Mouse (Mus musculus): ENCODE measurements around the gene Oasl2. TPM values are rescaled to one million over a fixed set of nuclear protein-coding genes. Genes with fewer than 3 reads are reported as not detected.

The Oasl2 gene
- polyA plus RNA-seq, 1 experiment from 2014 or later: 3.2 TPM

- Histone ChIP-seq H3K36me3 (ENCODE audit: control insufficient read depth, insufficient read depth, low read length) (peaks cover 30% of the 10 kb centered on the region), H3K27ac (ENCODE audit: low read depth, low read length) (no peak overlapping the region), H3K4me2 (ENCODE audit: low read depth, low read length) (no peak overlapping the region), H3K4me1 (ENCODE audit: control insufficient read depth, insufficient read depth, low read length) (peaks cover 8% of the 10 kb centered on the region; the same call in 1 of the 2 replicates), H3K9me3 (ENCODE audit: control insufficient read depth, low read length) (no peaks in the 10 kb centered on the region), H3K9ac (replicated peaks; ENCODE audit: low read depth, low read length) (no peak overlapping the region), H3K4me3 (ENCODE audit: low read depth, low read length) (no peak overlapping the region), H3K27me3 (ENCODE audit: control insufficient read depth, insufficient read depth, low read length) (no peaks in the 10 kb centered on the region)
- no peak for ATAC-seq (ENCODE audit: low read depth)
- WGBS: 94% methylated on average over 10 of the region's 10 CpGs
Observed at GRCm38 (mm10) chr5:114945072-114945471, 48.3 kb downstream of the Oasl2 start.

- Histone ChIP-seq H3K9me3 (ENCODE audit: control insufficient read depth, low read length) (no peaks in the 10 kb centered on the region), H3K9ac (replicated peaks; ENCODE audit: low read depth, low read length) (no peak overlapping the region), H3K4me3 (ENCODE audit: low read depth, low read length) (no peak overlapping the region), H3K27ac (ENCODE audit: low read depth, low read length) (no peak overlapping the region), H3K27me3 (ENCODE audit: control insufficient read depth, insufficient read depth, low read length) (no peaks in the 10 kb centered on the region), H3K4me1 (ENCODE audit: control insufficient read depth, insufficient read depth, low read length) (no peaks in the 10 kb centered on the region), H3K4me2 (ENCODE audit: low read depth, low read length) (no peak overlapping the region), H3K36me3 (ENCODE audit: control insufficient read depth, insufficient read depth, low read length) (peaks cover 30% of the 10 kb centered on the region)
- WGBS: 42% methylated on average over 6 of the region's 6 CpGs
- no peak for ATAC-seq (ENCODE audit: low read depth)
Observed at GRCm38 (mm10) chr5:114948891-114949290, 52.2 kb downstream of the Oasl2 start.

GRCm38 (mm10) chr5:114949316-114949715 is 52.6 kb downstream of the Oasl2 start:
- WGBS: 49% methylated on average over 5 of the region's 5 CpGs
- Histone ChIP-seq H3K36me3 (ENCODE audit: control insufficient read depth, insufficient read depth, low read length) (peaks cover 30% of the 10 kb centered on the region), H3K4me1 (ENCODE audit: control insufficient read depth, insufficient read depth, low read length) (no peaks in the 10 kb centered on the region), H3K4me3 (ENCODE audit: low read depth, low read length) (no peak overlapping the region), H3K4me2 (ENCODE audit: low read depth, low read length) (no peak overlapping the region), H3K27ac (ENCODE audit: low read depth, low read length) (peak overlapping the region; percentile 28), H3K9me3 (ENCODE audit: control insufficient read depth, low read length) (no peaks in the 10 kb centered on the region), H3K27me3 (ENCODE audit: control insufficient read depth, insufficient read depth, low read length) (no peaks in the 10 kb centered on the region), H3K9ac (replicated peaks; ENCODE audit: low read depth, low read length) (no peak overlapping the region)
- no peak for ATAC-seq (ENCODE audit: low read depth)

GRCm38 (mm10) chr5:114949812-114950211 is 53.1 kb downstream of the Oasl2 start:
- no peaks in the 10 kb centered on the region for H3K27me3 ChIP-seq (ENCODE audit: control insufficient read depth, insufficient read depth, low read length)
- WGBS: 68% methylated on average over 9 of the region's 9 CpGs
- H3K4me1 ChIP-seq (ENCODE audit: control insufficient read depth, insufficient read depth, low read length): no peaks in the 10 kb centered on the region
- H3K9ac ChIP-seq (replicated peaks; ENCODE audit: low read depth, low read length): no peak overlapping the region
- H3K27ac ChIP-seq (ENCODE audit: low read depth, low read length): peak overlapping the region; percentile 28; the same call in 1 of the 2 replicates
- H3K4me2 ChIP-seq (ENCODE audit: low read depth, low read length): no peak overlapping the region
- H3K9me3 ChIP-seq (ENCODE audit: control insufficient read depth, low read length): no peaks in the 10 kb centered on the region
- no peak for ATAC-seq (ENCODE audit: low read depth)
- no peak overlapping the region for H3K4me3 ChIP-seq (ENCODE audit: low read depth, low read length)
- peaks cover 30% of the 10 kb centered on the region for H3K36me3 ChIP-seq (ENCODE audit: control insufficient read depth, insufficient read depth, low read length)

- WGBS: 72% methylated on average over 12 of the region's 12 CpGs
- Histone ChIP-seq H3K4me3 (ENCODE audit: low read depth, low read length) (no peak overlapping the region), H3K9ac (replicated peaks; ENCODE audit: low read depth, low read length) (no peak overlapping the region), H3K9me3 (ENCODE audit: control insufficient read depth, low read length) (no peaks in the 10 kb centered on the region), H3K4me1 (ENCODE audit: control insufficient read depth, insufficient read depth, low read length) (no peaks in the 10 kb centered on the region), H3K27ac (ENCODE audit: low read depth, low read length) (no peak overlapping the region), H3K36me3 (ENCODE audit: control insufficient read depth, insufficient read depth, low read length) (peaks cover 28% of the 10 kb centered on the region), H3K4me2 (ENCODE audit: low read depth, low read length) (no peak overlapping the region), H3K27me3 (ENCODE audit: control insufficient read depth, insufficient read depth, low read length) (no peaks in the 10 kb centered on the region)
- ATAC-seq (ENCODE audit: low read depth): 0 out of 2 replicates have a peak, but pooled peaks have one; percentile 21
Observed at GRCm38 (mm10) chr5:114950669-114951068, 53.9 kb downstream of the Oasl2 start.

GRCm38 (mm10) chr5:114951279-114951880 is 54.6 kb downstream of the Oasl2 start:
- no peaks in the 10 kb centered on the region for H3K9me3 ChIP-seq (ENCODE audit: control insufficient read depth, low read length)
- 82% methylated on average over 21 of the region's 21 CpGs for WGBS
- no peak overlapping the region for H3K4me2 ChIP-seq (ENCODE audit: low read depth, low read length)
- H3K9ac ChIP-seq (replicated peaks; ENCODE audit: low read depth, low read length): no peak overlapping the region
- peaks cover 21% of the 10 kb centered on the region for H3K36me3 ChIP-seq (ENCODE audit: control insufficient read depth, insufficient read depth, low read length)
- no peak overlapping the region for H3K27ac ChIP-seq (ENCODE audit: low read depth, low read length)
- H3K27me3 ChIP-seq (ENCODE audit: control insufficient read depth, insufficient read depth, low read length): no peaks in the 10 kb centered on the region
- no peak overlapping the region for H3K4me3 ChIP-seq (ENCODE audit: low read depth, low read length)
- H3K4me1 ChIP-seq (ENCODE audit: control insufficient read depth, insufficient read depth, low read length): no peaks in the 10 kb centered on the region
- ATAC-seq (ENCODE audit: low read depth): no peak

- no peaks in the 10 kb centered on the region for H3K4me1 ChIP-seq (ENCODE audit: control insufficient read depth, insufficient read depth, low read length)
- H3K4me3 ChIP-seq (ENCODE audit: low read depth, low read length): no peak overlapping the region
- H3K4me2 ChIP-seq (ENCODE audit: low read depth, low read length): no peak overlapping the region
- H3K36me3 ChIP-seq (ENCODE audit: control insufficient read depth, insufficient read depth, low read length): peaks cover 3% of the 10 kb centered on the region; the same call in 1 of the 2 replicates
- WGBS: 94% methylated on average over 14 of the region's 14 CpGs
- H3K9ac ChIP-seq (replicated peaks; ENCODE audit: low read depth, low read length): no peak overlapping the region
- H3K27me3 ChIP-seq (ENCODE audit: control insufficient read depth, insufficient read depth, low read length): no peaks in the 10 kb centered on the region
- ATAC-seq (ENCODE audit: low read depth): no peak
- H3K27ac ChIP-seq (ENCODE audit: low read depth, low read length): no peak overlapping the region
- H3K9me3 ChIP-seq (ENCODE audit: control insufficient read depth, low read length): no peaks in the 10 kb centered on the region
Observed at GRCm38 (mm10) chr5:114953326-114953725, 56.6 kb downstream of the Oasl2 start.

- Histone ChIP-seq H3K9ac (replicated peaks; ENCODE audit: low read depth, low read length) (no peak overlapping the region), H3K27ac (ENCODE audit: low read depth, low read length) (no peak overlapping the region), H3K36me3 (ENCODE audit: control insufficient read depth, insufficient read depth, low read length) (no peaks in the 10 kb centered on the region), H3K4me1 (ENCODE audit: control insufficient read depth, insufficient read depth, low read length) (no peaks in the 10 kb centered on the region), H3K27me3 (ENCODE audit: control insufficient read depth, insufficient read depth, low read length) (no peaks in the 10 kb centered on the region), H3K4me2 (ENCODE audit: low read depth, low read length) (no peak overlapping the region), H3K4me3 (ENCODE audit: low read depth, low read length) (no peak overlapping the region), H3K9me3 (ENCODE audit: control insufficient read depth, low read length) (no peaks in the 10 kb centered on the region)
- no peak for ATAC-seq (ENCODE audit: low read depth)
- 85% methylated on average over 5 of the region's 5 CpGs for WGBS
Observed at GRCm38 (mm10) chr5:114958069-114958468, 61.3 kb downstream of the Oasl2 start.

All from neural tube, embryonic 14.5 days (tissue).